Mouse (Mus musculus): ENCODE results near the gene Hoxb5. TPM values are rescaled to one million over a fixed set of nuclear protein-coding genes. Genes with fewer than 3 reads are reported as not detected.

Gene Hoxb5
- total RNA-seq, 2 experiments from 2014 or later, result 0.26 to 0.28 TPM

DNA sequence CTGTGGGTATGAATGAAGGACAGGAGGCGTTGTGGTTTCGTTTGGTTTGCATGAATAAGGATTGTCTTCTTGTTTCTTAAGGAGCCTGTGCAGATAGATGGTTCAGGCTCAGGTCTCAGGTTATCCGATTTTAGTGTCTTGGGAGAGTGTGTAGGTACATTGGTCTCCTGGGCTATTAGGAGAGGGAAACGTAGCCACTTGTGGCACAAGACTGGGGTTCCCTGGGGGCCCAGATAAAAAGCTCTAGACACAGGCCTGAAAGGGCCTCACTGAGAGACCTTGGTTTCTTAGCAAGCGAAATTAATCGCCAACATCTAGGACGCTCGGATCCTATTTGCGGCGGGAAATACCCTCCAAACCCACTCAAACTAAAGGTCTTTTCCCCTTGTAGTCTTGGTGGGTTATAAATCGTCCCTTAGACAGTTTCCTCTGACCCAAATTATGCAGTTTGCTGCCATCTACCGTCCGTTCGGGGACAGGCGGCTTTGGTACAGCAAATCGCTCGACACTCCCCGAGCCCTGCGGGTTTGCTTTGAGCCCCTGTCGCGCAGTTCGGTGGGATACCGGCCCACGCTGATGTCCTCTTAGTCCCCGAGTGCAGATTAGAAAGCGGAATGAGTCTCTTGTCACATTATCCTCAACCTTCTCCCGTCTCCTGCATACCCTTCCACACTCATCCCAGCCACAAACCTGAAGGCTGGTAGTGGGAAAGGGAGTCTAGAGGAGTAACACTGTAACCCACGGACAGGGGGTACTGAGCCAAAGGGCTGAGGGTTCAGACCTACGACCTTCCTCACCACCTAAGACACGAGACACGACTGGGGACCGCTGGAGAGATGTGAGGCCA, 8.7 kb upstream of the Hoxb5 start:
- Histone ChIP-seq H3K4me3 (peak overlapping the region; percentile 69), H3K27ac (0 out of 2 replicates have a peak overlapping the region, but pooled peaks have one; percentile 31)
- TF ChIP-seq CTCF (IDR thresholded peaks at IDR 0.05), result peak; percentile 90
- DNase-seq, result peak; percentile 73
- intact Hi-C loops (cut with DNase I), result loop anchor here (1.0 kb wide), 1 partner anchor 14 kb away; no protein-coding TSS in a partner anchor

DNA sequence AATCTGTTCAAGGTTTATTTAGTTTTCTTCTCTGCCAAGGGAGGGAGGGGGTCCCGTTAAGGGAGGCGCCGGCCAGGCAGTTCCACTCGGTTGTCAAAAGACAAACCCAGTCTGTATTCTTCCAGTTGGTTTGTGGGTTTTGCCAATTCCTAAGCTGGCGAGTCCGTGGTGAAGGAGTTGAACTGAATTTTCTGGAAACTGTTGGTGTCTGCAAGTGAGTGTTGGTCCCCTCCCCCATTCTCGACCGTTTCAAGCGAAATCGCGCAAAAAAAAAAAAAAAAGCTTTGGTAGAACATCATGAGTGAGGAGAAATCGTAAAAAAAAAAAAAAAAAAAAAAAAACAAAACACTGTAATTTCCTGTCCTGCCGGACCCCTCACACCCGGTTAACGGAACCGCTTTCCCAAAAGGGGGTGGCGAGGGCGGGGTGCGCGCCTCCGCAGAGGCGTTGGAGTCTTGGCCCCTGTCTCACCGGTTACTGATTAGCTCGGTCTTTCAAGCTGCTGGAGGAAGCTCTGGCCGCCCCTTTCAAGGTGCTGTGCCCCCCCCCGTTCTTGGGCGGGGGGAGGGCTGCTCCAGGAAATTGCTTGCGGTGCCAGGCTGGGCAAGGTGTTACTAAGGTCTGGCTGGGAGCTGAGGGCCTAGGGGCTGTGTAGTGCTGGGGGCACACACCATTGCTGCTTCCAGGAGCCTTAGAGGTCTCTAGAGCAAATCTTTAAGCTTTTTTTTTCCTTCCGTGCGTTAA, 7.9 kb upstream of the Hoxb5 start:
- TF ChIP-seq CTCF (IDR thresholded peaks at IDR 0.05), result no peak
- Histone ChIP-seq H3K27ac (no peak overlapping the region), H3K4me3 (peak overlapping the region; percentile 69)
- no peak for DNase-seq
- intact Hi-C loops (cut with DNase I), result no loop called here

DNA sequence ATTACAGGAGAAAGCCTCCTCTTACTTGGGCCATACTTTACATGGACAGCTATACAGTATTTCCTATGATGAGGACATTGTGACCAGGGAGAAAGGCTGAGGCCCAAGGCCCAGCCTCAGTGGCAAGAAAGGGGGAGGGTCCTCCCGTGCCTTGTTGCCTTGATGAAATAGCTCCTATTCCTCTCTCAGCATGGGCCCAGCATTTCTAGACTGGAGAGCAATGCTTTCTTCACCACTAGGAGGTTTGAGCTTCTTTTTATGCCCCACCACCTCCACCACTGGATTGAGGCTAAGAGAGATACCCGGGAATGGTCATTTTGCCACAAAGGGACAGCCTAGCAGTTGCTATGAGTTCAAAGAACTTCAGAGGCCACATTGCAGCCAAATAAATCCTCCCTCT, 6.1 kb upstream of the Hoxb5 start:
- H3K27ac ChIP-seq, result no peak overlapping the region
- no peak for DNase-seq
- no peak overlapping the region for H3K4me3 ChIP-seq
- TF ChIP-seq CTCF (IDR thresholded peaks at IDR 0.05), result no peak
- intact Hi-C loops (cut with DNase I), result no loop called here

DNA sequence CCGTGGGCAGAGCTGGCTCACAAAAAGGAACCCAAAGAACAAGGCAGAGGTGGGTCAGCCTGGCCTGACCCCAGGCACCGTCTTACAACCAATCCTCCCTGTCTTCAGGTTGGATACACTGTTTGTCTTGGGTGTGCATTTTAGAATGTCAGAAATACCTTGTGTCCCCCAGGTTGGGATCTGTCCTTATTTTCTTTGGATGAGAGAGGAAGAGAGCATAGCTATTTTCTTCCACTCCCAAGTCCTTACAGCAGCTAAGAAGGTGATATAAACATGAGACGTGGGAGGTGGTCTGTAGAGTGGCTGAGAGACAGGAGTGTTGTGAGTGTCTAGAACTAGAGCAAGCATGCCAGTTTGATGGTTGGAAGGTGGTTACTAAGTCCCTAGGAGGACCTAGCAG, 5.7 kb upstream of the Hoxb5 start:
- H3K27ac ChIP-seq, result no peak overlapping the region
- intact Hi-C loops (cut with DNase I), result no loop called here
- no peak for TF ChIP-seq CTCF (IDR thresholded peaks at IDR 0.05)
- no peak for DNase-seq
- no peak overlapping the region for H3K4me3 ChIP-seq

DNA sequence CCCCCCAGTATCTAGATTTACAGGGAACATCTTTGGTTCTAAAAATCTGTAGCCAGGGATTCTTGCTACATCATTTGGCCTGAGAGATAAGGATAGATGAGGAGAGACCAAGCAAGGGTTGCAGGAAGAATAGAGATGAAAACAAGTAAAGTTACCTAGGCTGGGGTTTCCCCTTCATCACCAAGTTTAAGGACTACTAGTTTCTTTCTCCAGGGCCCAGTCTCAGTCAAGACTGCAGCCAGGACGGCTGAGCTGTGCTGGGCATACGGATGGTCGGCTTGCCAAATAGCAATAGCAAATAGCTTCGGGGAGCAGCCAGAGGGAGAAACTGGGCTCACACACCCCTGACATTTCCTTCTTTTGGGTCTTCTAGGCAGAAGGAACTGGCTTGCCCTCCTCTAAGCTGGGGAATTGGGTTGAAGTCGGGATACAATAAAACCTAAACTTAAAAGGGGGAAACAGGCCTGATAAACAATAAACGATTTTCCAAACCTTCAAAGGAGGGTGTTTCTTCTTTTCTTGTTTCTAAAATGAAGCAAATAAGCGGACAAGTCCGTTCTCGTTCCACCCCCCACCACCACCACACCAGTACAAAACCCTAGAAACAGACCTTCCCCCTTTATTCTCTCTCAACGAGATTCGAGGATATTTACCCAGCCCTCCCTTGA, 5.0 kb upstream of the Hoxb5 start:
- DNase-seq, result no peak
- no peak overlapping the region for H3K4me3 ChIP-seq
- TF ChIP-seq CTCF (IDR thresholded peaks at IDR 0.05), result no peak
- no peak overlapping the region for H3K27ac ChIP-seq
- intact Hi-C loops (cut with DNase I), result no loop called here

DNA sequence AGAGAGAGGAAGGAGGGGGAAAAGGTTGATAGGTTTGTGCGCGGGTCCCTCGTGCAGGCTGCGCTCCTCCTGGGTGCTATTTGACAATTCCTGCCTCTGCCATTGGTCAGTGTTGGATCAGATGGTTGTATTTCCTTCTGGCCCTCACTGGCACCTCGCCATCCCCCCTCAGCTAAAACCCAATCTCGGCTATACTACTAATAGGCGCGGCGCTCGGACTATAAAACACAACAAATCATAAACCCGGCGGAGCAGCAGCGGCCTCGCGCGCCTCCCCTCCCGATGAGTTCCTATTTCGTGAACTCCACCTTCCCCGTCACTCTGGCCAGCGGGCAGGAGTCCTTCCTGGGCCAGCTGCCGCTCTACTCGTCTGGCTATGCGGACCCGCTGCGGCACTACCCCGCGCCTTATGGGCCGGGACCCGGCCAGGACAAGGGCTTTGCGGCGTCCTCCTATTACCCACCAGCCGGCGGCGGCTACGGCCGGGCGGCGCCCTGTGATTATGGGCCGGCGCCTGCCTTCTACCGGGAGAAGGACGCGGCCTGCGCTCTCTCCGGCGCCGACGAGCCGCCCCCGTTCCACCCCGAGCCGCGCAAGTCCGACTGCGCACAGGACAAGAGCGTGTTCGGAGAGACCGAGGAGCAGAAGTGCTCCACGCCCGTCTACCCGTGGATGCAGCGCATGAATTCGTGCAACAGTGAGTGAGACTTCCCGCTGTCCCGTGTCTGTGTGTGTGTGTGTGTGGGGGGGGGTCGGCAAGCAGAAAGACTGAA, 4.1 kb upstream of the Hoxb5 start:
- H3K4me3 ChIP-seq, result peak overlapping the region; percentile 72
- no peak for DNase-seq
- no peak for TF ChIP-seq CTCF (IDR thresholded peaks at IDR 0.05)
- peak overlapping the region; percentile 46 for H3K27ac ChIP-seq
- intact Hi-C loops (cut with DNase I), result no loop called here

DNA sequence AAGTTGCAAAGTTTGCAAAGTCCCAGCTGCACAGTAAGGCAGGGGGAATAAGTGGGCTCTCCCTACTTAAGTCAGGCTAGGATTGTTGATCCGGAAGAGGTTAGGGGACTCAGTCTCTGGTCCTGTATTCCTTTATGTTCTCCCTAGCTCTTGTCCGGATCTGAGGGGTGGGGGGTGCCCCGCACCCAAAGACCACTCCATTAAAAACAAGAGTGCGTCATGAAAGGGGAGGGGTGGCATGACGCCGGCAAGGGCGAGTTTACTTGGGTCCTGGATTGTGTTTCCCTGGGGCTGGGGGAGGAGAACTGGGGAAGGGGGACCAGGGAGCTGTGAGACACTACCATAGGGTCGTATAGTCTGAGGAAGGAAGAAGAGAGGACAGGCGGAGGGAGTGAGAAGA, 3.4 kb upstream of the Hoxb5 start:
- TF ChIP-seq CTCF (IDR thresholded peaks at IDR 0.05), result no peak
- Histone ChIP-seq H3K27ac (no peak overlapping the region), H3K4me3 (peak overlapping the region; percentile 72)
- intact Hi-C loops (cut with DNase I), result loop anchor here (5.0 kb wide), 2 partner anchors 108 to 238 kb away; no protein-coding TSS in a partner anchor
- no peak for DNase-seq

DNA sequence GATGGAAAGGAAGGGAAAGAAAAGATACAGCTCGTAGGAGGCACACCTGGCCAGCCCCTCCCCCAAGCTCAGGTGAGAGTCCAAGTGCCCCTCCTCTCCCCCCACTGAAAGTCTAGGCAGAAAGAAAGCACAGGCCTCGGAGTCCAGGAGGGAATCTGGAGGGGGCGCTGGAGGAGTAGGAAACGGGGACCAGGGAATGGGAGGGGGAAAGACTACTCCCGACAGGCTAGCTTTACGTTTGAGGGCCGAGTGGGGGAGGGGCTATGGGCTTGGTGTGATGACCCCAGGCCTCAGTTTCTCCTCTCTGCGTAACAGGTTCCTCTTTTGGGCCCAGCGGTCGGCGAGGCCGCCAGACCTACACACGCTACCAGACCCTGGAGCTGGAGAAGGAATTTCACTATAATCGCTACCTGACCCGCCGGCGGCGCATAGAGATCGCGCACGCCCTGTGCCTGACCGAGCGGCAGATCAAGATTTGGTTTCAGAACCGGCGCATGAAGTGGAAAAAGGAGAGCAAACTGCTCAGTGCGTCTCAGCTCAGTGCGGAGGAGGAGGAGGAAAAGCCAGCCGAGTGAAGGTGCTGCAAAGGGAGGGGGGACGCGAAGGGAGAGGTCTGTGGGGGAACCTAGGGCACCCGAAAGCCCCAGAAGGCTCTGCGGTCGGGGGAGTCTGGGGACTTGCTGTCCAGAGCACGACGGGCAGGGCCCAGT, 2.6 kb upstream of the Hoxb5 start:
- intact Hi-C loops (cut with DNase I), result loop anchor here (5.0 kb wide), 2 partner anchors 107 to 237 kb away; no protein-coding TSS in a partner anchor
- Histone ChIP-seq H3K27ac (no peak overlapping the region), H3K4me3 (no peak overlapping the region; the same call in 1 of the 2 replicates)
- no peak for DNase-seq
- TF ChIP-seq CTCF (IDR thresholded peaks at IDR 0.05), result no peak

DNA sequence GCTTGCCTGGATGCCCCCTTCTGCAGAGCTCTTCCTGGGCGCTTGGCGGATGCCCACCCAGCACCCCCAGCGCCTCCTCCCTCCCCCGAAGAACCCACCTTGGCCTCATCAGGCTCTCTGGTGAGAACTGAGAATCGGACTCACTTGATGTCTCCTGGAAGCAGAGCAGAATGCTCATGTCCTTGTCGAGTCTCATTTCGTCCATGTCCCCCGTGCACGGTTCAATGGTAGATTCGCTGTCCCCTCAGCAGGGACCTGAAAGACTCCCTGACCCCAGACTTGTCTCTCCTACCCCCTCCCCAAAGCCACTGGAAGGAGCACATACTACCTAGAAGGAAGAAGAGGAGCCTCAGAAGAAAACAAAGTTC, 2.1 kb upstream of the Hoxb5 start:
- H3K4me3 ChIP-seq, result no peak overlapping the region
- DNase-seq, result no peak
- no peak overlapping the region for H3K27ac ChIP-seq
- no peak for TF ChIP-seq CTCF (IDR thresholded peaks at IDR 0.05)
- intact Hi-C loops (cut with DNase I), result loop anchor here (5.0 kb wide), 2 partner anchors 106 to 236 kb away; no protein-coding TSS in a partner anchor

DNA sequence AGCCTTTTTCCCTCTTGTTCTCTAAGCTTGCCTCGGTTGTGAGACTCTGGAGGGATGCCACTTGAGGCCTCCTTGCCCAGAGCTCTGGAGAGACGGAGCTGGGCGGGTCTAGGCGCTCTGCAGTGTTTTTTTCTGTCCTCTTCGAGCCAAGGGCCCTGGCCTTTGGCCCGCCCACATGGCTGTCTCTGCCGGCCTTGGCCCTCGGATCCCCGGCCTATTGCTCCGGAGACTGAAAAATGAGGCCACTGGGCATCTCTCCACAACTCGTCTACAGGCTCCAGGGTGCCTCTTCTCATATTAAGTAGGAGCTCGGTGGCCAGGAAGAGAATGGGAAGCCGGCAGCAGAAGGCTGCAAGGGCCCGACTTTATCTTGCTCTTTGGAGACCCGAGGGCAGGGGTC, 1.3 kb upstream of the Hoxb5 start:
- intact Hi-C loops (cut with DNase I), result loop anchor here (5.0 kb wide), 2 partner anchors 105 to 235 kb away; no protein-coding TSS in a partner anchor
- DNase-seq, result no peak

DNA sequence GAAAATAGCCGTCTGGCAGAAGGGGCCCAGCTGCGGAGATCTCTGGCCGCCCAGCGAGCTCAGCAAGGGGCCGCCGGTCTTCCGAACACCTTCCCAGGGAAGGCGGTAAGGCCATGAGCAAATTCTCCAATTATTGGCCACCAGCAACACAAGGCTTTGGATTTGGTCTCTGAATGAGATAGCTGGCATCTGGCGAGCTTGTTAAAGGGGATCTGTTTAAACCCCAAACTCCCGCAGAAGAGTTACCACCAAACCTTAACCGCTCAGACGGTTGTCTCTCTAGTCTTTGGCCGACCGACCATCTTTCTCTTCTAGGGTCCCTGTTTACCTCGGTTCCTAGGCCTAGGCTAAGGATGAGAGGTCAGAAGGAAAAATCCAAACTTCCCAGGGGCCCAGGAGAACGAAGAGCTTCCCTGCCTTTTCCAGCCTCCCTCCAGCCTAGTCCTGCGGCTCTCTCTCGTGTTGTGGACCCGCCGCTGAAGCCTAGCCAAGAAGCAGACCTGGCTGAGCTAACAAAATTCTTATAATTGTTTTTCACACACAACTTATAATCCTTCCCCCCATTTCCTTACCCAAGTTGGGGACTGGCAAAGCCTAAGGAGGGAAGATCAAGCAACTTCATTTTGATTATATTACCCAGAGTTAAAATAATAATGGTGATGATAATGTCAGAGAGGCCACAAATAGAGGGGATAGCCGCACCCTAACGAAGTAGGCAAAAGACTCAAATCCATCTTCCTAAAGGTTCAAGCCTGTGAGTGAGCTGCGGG, 570 bp upstream of the Hoxb5 start:
- intact Hi-C loops (cut with DNase I), result loop anchor here (5.0 kb wide), 2 partner anchors 105 to 235 kb away; no protein-coding TSS in a partner anchor
- DNase-seq, result no peak
- TF ChIP-seq CTCF (IDR thresholded peaks at IDR 0.05), result no peak
- Histone ChIP-seq H3K4me3 (no peak overlapping the region; the same call in 1 of the 2 replicates), H3K27ac (no peak overlapping the region)

More for the DNA sequence above, 1.3 kb upstream of the Hoxb5 start:
- Histone ChIP-seq H3K27ac (no peak overlapping the region), H3K4me3 (no peak overlapping the region)
- no peak for TF ChIP-seq CTCF (IDR thresholded peaks at IDR 0.05)
